In genomic region chr7:30964366-30964765, GRCm38 (mm10) we compare ENCODE assay signal across 35 mouse cellular contexts. TPM values are rescaled to one million over a fixed set of nuclear protein-coding genes. Genes with fewer than 3 reads are reported as not detected.
"Had no signal": no experiment of that assay in that cellular context is flagged by ENCODE, and none has a peak within 500 bp of the region (broad histone marks: within the 10 kb centered on the region; RNA-seq: fewer than 3 reads in every experiment).

No protein-coding gene starts in this region.

- H3K27me3 ChIP-seq: heart, embryonic 12.5 days; hindbrain, embryonic 12.5 days; intestine, embryonic 15.5 days; limb, embryonic 12.5 days; liver, embryonic 13.5 days; liver, embryonic 15.5 days had no signal

- H3K27ac ChIP-seq: gastrocnemius, adult 2 months; heart, embryonic 10.5 days; hindbrain, embryonic 10.5 days; hindbrain, embryonic 12.5 days; hindbrain, embryonic 14.5 days; intestine, embryonic 15.5 days; kidney, postnatal 0 days; layer of hippocampus, adult 2 months; left cerebral cortex, adult 2 months; limb, embryonic 10.5 days; limb, embryonic 12.5 days; liver, embryonic 13.5 days; liver, embryonic 15.5 days had no signal

- H3K4me1 ChIP-seq: heart, embryonic 10.5 days; hindbrain, embryonic 12.5 days; intestine, embryonic 15.5 days; limb, embryonic 12.5 days had no signal

- H3K36me3 ChIP-seq: heart, embryonic 12.5 days; hindbrain, embryonic 12.5 days; intestine, embryonic 15.5 days; liver, embryonic 13.5 days; liver, embryonic 15.5 days had no signal

- DNase-seq: gastrocnemius, adult 2 months; gastrocnemius, postnatal 10 days; gastrocnemius, postnatal 25 days; heart, adult 18-20 months; heart, postnatal 10 days; heart, postnatal 4 days; kidney, adult 18-20 months; kidney, postnatal 14 days; kidney, postnatal 4 days; liver, embryonic 13.5 days had no signal

- H3K4me3 ChIP-seq: gastrocnemius, adult 2 months; heart, embryonic 10.5 days; heart, embryonic 12.5 days; hindbrain, embryonic 10.5 days; hindbrain, embryonic 12.5 days; intestine, embryonic 15.5 days; layer of hippocampus, adult 2 months; left cerebral cortex, adult 2 months; limb, embryonic 10.5 days; limb, embryonic 12.5 days; liver, embryonic 13.5 days; liver, embryonic 15.5 days had no signal

- H3K9ac ChIP-seq: heart, embryonic 12.5 days; hindbrain, embryonic 12.5 days; hindbrain, embryonic 14.5 days; intestine, embryonic 15.5 days; limb, embryonic 12.5 days; liver, embryonic 13.5 days; liver, embryonic 15.5 days had no signal

RNA-seq across cellular contexts. Expression of gene Fam187b, which starts 9.2 kb away (rescaled TPM):
- total RNA-seq: gastrocnemius, adult 2 months; gastrocnemius, postnatal 25 days; granulocyte monocyte progenitor cell, adult 5-6 weeks; heart, adult 18-20 months; layer of hippocampus, adult 2 months; left cerebral cortex, postnatal 36 days had no signal

RNA-seq across cellular contexts. Expression of gene Hamp, which starts 20.5 kb away (rescaled TPM):
- total RNA-seq: gastrocnemius, adult 2 months; gastrocnemius, postnatal 10 days; gastrocnemius, postnatal 25 days; granulocyte monocyte progenitor cell, adult 5-6 weeks; layer of hippocampus, adult 2 months; layer of hippocampus, postnatal 10 days; layer of hippocampus, postnatal 25 days; left cerebral cortex, adult 2 months; left cerebral cortex, postnatal 14 days; left cerebral cortex, postnatal 36 days had no signal
- polyA plus RNA-seq: frontal cortex, adult 2 months; heart, embryonic 10.5 days; heart, embryonic 12.5 days; heart, embryonic 14.5 days; heart, embryonic 16.5 days; hindbrain, embryonic 10.5 days; hindbrain, embryonic 12.5 days; hindbrain, embryonic 14.5 days; hindbrain, embryonic 16.5 days; inflammation-experienced regulatory T-cells, adult 6 months; intestine, postnatal 0 days; kidney, postnatal 0 days; limb, embryonic 10.5 days; limb, embryonic 12.5 days; liver, embryonic 11.5 days had no signal

RNA-seq across cellular contexts. Expression of gene Hamp2, which starts 39.9 kb away (rescaled TPM):
- total RNA-seq: gastrocnemius, adult 2 months; gastrocnemius, postnatal 10 days; gastrocnemius, postnatal 25 days; gastrocnemius, postnatal 4 days; granulocyte monocyte progenitor cell, adult 5-6 weeks; layer of hippocampus, adult 2 months; layer of hippocampus, postnatal 10 days; layer of hippocampus, postnatal 25 days; left cerebral cortex, adult 2 months; left cerebral cortex, postnatal 14 days; left cerebral cortex, postnatal 36 days had no signal
- polyA plus RNA-seq: frontal cortex, adult 2 months; heart, embryonic 10.5 days; heart, embryonic 12.5 days; heart, embryonic 14.5 days; heart, embryonic 16.5 days; hindbrain, embryonic 10.5 days; hindbrain, embryonic 12.5 days; hindbrain, embryonic 14.5 days; inflammation-experienced regulatory T-cells, adult 6 months; intestine, embryonic 15.5 days; intestine, postnatal 0 days; kidney, postnatal 0 days; limb, embryonic 10.5 days; limb, embryonic 12.5 days; liver, embryonic 11.5 days; liver, embryonic 13.5 days; liver, embryonic 15.5 days had no signal
